Mouse (Mus musculus) MEL (cell line): Measurements from ENCODE around the gene Spem1.

Source experiments
- CTCF ChIP-seq, 3 experiments: IDR thresholded peaks in 2 of 3; conservative IDR thresholded peaks in 1 of 3; 2 replicates each; pipeline ENCODE4 v1.5.1; 2011 to 2012; ENCODE audit warnings: low read length in 3 of 3, low read depth in 2 of 3, mild to moderate bottlenecking in 2 of 3, improper control_type of control experiment in 1 of 3, inconsistent platforms in 1 of 3, mixed read lengths in 1 of 3, moderate library complexity in 1 of 3; ENCODE audit not compliant: control insufficient read depth in 1 of 3, insufficient read depth in 1 of 3, poor library complexity in 1 of 3, severe bottlenecking in 1 of 3
- E2F4 ChIP-seq: IDR thresholded peaks from 2 replicates; pipeline ENCODE4 v1.6.1; 2011; ENCODE audit warnings: low read depth, low read length, improper control_type of control experiment, borderline replicate concordance
- JUND ChIP-seq: IDR thresholded peaks from 2 replicates; pipeline ENCODE4 v1.6.1; 2011; ENCODE audit warnings: low read depth, mild to moderate bottlenecking, improper control_type of control experiment, low read length
- POLR2AphosphoS2 ChIP-seq: IDR thresholded peaks from 2 replicates; pipeline ENCODE4 v1.6.1; 2011; ENCODE audit warnings: low read length, improper control_type of control experiment
- TCF12 ChIP-seq: IDR thresholded peaks from 2 replicates; pipeline ENCODE4 v1.6.1; 2014; ENCODE audit warnings: low read depth, mild to moderate bottlenecking, inconsistent platforms, low read length, improper control_type of control experiment, moderate library complexity
- USF1 ChIP-seq: IDR thresholded peaks from 2 replicates; pipeline ENCODE4 v1.6.1; 2014; ENCODE audit warnings: low read depth, mild to moderate bottlenecking, inconsistent platforms, low read length, improper control_type of control experiment, moderate library complexity

DNA sequence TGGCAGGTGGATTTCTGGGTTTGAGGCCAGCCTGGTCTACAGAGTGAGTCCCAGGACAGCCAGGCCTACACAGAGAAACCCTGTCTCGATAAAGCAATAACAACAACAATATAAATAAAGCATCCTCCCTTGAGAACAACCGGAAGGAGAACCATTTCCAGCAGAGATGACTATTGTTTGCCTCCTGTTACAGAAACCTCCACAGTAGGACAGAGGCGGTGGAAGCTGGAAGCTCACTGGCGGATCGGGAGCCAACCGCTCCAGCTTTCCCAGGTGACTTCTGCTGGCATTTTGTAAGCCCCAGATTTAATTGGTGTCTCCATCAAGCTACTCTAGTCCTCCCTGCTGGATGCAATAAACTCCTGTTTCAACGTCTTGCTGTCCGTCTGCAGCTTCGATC lies 43.6 kb upstream of the Spem1 start:
- TF ChIP-seq JUND (no peak), E2F4 (no peak), USF1 (no peak), POLR2AphosphoS2 (no peak), CTCF (IDR thresholded peaks at IDR 0.05 in 2 of 3, conservative IDR thresholded peaks at IDR 0.05 in 1 of 3; ENCODE audit: control insufficient read depth in 1 of 3, insufficient read depth in 1 of 3, low read depth in 2 of 3, low read length in 3 of 3, poor library complexity in 1 of 3, severe bottlenecking in 1 of 3) (no peak), TCF12 (no peak)
